Mouse (Mus musculus): ENCODE measurements around the gene Cdk2ap2.

Gene Cdk2ap2

GRCm38 (mm10) chr19:4094774-4095303 is 2.1 kb upstream of the Cdk2ap2 start:
- DNase-seq (ENCODE audit: low spot score) = no peak

- DNase-seq (ENCODE audit: low spot score) = no peak
These were observed 1.2 kb upstream of the Cdk2ap2 start for GRCm38 (mm10) chr19:4095802-4096201.

- peak; percentile 77 for DNase-seq (ENCODE audit: low spot score)
These were observed 451 bp downstream of the Cdk2ap2 start for GRCm38 (mm10) chr19:4097441-4097825.

- no peak for DNase-seq (ENCODE audit: low spot score)
These were observed 1.4 kb downstream of the Cdk2ap2 start for GRCm38 (mm10) chr19:4098426-4098825.

GRCm38 (mm10) chr19:4099056-4099455 is 2.1 kb downstream of the Cdk2ap2 start:
- peak; percentile 91 for DNase-seq (ENCODE audit: low spot score)

GRCm38 (mm10) chr19:4099837-4100717 is 3.1 kb downstream of the Cdk2ap2 start, which contains the start of gene Pitpnm1:
Pitpnm1 (plus strand) TSS chr19:4099998.
- peak; percentile 54 for DNase-seq (ENCODE audit: low spot score)

GRCm38 (mm10) chr19:4100718-4101261 is 3.8 kb downstream of the Cdk2ap2 start:
- peak; percentile 44 for DNase-seq (ENCODE audit: low spot score)

GRCm38 (mm10) chr19:4101466-4101865 is 4.5 kb downstream of the Cdk2ap2 start:
- DNase-seq (ENCODE audit: low spot score) = no peak

- no peak for DNase-seq (ENCODE audit: low spot score)
These were observed 5.1 kb downstream of the Cdk2ap2 start for GRCm38 (mm10) chr19:4102049-4102448.

GRCm38 (mm10) chr19:4102626-4103025 is 5.6 kb downstream of the Cdk2ap2 start:
- no peak for DNase-seq (ENCODE audit: low spot score)

GRCm38 (mm10) chr19:4103294-4103693 is 6.3 kb downstream of the Cdk2ap2 start:
- no peak for DNase-seq (ENCODE audit: low spot score)

- DNase-seq (ENCODE audit: low spot score) = no peak
These were observed 6.8 kb downstream of the Cdk2ap2 start for GRCm38 (mm10) chr19:4103792-4104191.

- DNase-seq (ENCODE audit: low spot score) = no peak
These were observed 7.8 kb downstream of the Cdk2ap2 start for GRCm38 (mm10) chr19:4104675-4105194.

- no peak for DNase-seq (ENCODE audit: low spot score)
These were observed 9.7 kb downstream of the Cdk2ap2 start for GRCm38 (mm10) chr19:4106654-4107053.

- no peak for DNase-seq (ENCODE audit: low spot score)
These were observed 11.6 kb downstream of the Cdk2ap2 start for GRCm38 (mm10) chr19:4108535-4108934.

GRCm38 (mm10) chr19:4112063-4112960 is 15.3 kb downstream of the Cdk2ap2 start:
- DNase-seq (ENCODE audit: low spot score) = no peak

- DNase-seq (ENCODE audit: low spot score) = no peak
These were observed 16.3 kb downstream of the Cdk2ap2 start for GRCm38 (mm10) chr19:4113186-4113805.

- DNase-seq (ENCODE audit: low spot score) = peak; percentile 77
These were observed 16.8 kb downstream of the Cdk2ap2 start for GRCm38 (mm10) chr19:4113806-4114230.

- no peak for DNase-seq (ENCODE audit: low spot score)
These were observed 17.6 kb downstream of the Cdk2ap2 start for GRCm38 (mm10) chr19:4114551-4114950.

- no peak for DNase-seq (ENCODE audit: low spot score)
These were observed 18.2 kb downstream of the Cdk2ap2 start for GRCm38 (mm10) chr19:4115144-4115543.

- DNase-seq (ENCODE audit: low spot score) = no peak
These were observed 18.8 kb downstream of the Cdk2ap2 start for GRCm38 (mm10) chr19:4115816-4116215.

Data from T-cell, adult 2 months (primary cell).